Mouse (Mus musculus) kidney, adult 11 months (tissue): ENCODE results near the gene Bad.
A peak's percentile ranks its signal among the peaks of the same experiment; 100 is the strongest.

ENCODE experiments used
- DNase-seq: peaks from one replicate; pipeline ENCODE4 v3.0.0; 2022

Bad gene

GRCm38 (mm10) chr19:6915276-6915675 lies 26.4 kb upstream of the Bad start:
- no peak for DNase-seq

- no peak for DNase-seq
Measured at GRCm38 (mm10) chr19:6916496-6916895, 25.2 kb upstream of the Bad start.

DNA sequence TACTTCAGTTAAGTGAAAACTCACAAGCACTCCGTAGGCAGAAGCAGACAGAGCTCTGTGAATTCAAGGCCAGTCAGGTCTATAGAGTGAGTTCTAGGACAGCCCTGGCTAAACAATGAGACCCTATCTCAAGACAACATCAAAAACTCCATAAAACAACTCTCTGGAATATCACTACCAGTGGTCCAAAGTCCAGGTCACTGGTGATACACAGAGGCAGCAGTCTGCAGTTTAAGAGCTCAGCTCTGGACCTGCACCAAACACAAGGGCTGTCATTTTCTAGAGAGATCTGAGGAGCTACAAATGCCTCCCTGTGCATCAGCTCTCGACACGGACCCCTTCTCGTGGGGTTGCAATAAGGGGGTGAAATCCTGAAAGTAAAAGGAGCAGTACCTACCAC lies 23.3 kb upstream of the Bad start:
- peak; percentile 41 for DNase-seq

- peak; percentile 46 for DNase-seq
Measured at GRCm38 (mm10) chr19:6919431-6919830, 22.2 kb upstream of the Bad start.

DNA sequence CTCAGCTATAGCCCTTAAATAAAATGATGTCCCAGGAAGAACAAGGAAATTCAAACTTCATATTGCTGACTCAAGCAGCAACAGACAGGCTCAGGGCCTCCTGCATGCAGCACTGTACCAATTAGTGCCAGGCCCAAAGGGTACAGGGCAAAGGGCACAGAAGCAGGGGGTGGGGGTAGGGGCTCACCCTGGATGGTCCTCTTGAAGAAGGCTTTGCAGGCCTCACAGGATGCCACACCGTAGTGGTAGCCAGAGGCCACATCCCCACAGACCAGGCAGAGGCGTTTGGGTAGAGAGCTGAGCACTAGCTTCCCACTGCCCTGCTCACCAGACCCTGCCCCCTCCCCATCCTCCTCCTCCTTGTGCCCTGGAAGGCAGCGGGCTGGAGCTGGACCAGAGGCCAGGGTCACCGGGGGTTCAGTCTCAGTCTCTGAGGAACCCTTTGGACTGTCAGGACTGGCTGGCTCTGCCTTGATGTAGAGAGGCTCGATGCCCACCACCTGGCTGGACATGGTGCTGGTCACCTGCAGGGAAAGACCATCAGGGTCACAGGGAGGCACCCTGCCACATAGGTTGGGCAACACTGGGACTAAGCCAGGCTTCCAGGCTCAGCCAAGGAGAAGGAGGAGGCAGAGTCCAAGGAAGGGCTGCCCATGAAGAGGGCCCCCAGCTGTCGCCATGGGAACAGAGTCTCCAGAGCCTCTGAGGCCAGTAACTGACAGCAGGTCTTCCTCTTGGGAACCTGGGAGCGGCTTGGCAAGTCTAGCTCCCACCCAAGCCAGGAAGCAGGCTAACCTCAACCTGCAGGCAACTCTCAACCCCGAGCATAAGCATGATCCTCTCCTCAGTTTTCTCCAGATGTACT lies 21.6 kb upstream of the Bad start:
- peak; percentile 91 for DNase-seq

DNA sequence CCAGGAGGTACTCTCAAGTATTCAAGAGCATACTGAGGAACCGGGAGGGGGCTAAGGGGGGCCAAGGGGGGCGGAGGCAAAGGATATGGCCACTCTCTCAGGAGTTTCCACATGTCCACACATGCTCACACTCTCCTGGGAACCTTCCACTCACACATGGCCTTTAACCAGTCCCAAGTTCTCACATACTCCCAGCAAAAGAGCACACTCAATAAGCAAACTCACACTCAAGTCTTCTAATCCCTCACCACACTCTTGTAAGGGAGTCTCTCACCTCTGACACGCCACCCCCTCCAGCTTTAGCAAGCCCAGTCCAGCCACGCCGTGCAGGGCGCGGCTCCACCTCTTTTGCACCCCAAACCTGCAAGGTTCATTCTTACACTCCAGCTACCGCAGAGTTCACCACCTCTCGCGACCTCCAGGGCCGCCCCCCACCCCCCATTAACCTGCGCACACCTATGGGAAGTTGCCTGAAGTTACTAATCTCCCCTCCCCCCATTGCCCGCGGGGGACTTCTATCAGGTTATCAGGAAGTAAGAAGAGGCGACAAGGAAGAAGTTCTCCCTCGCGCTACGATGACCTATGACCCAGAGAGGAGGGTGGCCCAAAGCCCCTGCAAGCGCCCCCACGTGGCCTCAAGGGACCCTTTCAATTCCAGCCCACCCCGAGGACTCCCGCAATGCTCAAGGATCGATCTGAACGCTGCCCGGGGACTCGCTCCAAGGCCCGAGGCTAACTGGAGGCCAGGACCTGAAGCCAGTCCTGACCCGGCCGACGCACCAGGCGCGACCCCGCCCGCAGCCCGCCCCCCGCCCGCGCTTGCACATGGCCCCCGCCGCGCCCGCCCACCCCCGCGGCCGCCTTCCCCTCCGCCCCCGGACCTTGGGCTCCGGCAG lies 20.7 kb upstream of the Bad start:
- peak; percentile 74 for DNase-seq

DNA sequence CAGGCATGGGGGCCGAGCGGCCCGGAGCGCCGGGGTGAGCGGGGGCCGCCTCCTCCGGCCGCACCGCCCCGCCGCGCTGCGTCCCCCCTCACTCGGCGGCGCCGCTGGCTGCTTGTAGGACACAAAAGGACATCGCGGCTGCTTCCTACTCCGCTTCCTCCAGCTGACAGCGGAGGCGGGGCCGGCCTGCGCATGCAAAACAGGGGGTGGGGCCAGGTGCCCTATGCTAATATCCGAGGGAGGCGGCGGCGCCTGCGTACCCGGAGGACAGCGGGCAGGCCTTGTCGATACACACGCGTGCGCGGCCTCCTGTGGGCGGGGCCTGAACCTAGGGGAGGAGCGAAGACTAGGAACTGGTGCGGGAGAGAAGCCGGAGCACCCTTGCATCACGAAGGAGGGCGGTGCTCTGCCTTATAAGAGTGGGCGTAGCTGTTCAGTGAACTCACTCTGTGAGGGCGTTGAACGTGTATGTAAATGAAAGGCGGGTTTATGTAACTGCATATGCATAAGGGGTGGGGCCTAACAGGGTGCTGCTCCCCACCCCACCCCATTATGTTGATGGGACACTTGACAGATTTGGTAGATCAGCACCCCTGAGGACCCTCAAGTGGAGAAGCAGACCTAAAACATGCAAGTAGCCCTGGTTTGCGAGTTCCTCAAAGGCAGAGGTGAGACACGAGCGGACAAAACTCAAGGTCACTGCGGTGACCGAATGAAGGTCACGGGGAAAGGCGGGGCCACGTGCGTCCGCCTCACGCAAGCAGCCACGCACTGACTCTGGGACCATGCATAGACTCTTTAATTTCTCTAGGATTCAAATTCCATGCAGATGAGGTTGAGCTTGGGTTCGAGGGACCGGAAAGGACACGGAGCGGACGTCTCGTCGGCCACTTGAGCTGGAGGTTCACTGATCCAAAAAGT lies 19.8 kb upstream of the Bad start, which contains the start of gene Esrra:
Esrra (minus strand) TSS at position 167 of the 921 bp plus-strand sequence.
- DNase-seq: peak; percentile 100

- no peak for DNase-seq
Measured at GRCm38 (mm10) chr19:6922901-6923735, 18.5 kb upstream of the Bad start.

DNA sequence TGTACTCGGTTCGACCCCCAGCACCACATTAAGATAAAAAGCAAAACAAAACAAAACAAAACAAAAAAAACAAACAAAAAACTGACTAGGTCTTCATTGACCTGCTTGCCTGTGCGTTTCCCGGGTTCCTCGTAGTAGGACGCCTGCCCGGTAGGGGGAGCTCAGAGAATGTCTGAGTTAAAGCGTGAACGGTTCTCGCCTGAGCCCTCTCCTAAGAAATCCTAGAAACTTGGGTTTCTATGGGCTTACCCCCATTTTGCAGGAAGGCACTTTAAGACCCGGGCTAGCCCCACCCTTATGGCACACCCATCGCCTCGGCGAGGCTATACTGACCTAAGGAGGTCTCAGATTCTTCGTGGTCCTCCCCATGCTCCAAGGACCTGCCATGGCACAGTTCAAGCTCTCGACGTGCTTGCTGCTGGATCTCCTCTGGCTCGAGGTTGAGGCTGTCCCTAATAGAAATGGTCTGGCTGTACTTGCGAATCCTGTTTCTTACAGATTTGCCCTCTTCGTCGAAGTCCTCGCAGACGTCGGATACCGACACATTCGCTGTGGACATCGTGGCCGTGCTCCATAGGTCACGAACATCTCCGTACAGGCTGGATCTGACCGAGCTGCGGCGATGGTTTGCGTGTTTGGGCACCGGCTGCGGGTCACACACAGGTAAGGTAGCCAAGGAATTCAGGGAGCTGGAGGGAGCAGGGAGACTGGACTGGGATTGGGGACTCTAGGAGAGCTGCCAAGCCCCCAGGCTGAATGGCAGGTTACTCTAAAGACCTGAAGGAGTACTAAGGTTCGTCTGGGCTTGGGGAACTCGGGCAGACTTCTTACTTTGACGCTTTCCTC lies 17.0 kb upstream of the Bad start:
- DNase-seq: peak; percentile 82

GRCm38 (mm10) chr19:6925307-6925573 lies 16.4 kb upstream of the Bad start, which contains the start of gene Catsperz:
Gene Catsperz (minus strand): TSS chr19:6925380.
- DNase-seq: no peak

GRCm38 (mm10) chr19:6925611-6926329 lies 15.9 kb upstream of the Bad start:
- no peak for DNase-seq

DNA sequence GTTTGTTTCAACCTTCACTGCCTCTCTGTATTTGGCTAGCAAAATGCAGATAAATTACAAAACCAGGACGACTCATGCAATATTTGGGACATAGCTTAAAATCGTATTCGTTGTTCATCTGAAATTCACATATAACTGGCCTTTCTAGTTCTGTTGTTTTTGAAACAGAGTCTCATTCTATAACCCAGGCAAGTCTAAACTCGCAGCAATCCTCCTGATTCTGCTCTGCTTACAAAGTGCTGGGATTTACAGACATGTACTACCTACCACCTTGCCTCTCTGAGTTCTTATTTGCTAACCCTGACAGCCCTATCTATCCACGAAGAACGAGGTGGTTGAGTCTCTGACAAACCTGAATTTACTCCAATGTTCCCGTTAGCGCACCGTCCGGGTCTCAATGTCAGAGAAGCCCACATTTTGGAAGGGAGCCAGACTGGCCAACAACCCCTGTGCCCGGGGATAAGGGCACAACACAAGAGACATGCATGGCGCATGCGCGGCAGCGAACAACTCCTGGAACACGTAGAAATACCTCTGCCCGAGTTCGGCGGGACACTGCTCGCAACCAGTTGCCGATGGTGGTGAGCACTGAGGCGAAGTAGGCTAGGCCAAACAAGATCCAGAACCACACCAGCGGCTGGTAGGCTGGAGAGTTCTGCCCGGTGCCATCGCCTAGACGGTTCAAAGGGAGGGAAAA lies 15.0 kb upstream of the Bad start:
- peak; percentile 72 for DNase-seq

GRCm38 (mm10) chr19:6928080-6928479 lies 13.6 kb upstream of the Bad start:
- DNase-seq: no peak

GRCm38 (mm10) chr19:6931002-6931401 lies 10.7 kb upstream of the Bad start:
- no peak for DNase-seq

DNA sequence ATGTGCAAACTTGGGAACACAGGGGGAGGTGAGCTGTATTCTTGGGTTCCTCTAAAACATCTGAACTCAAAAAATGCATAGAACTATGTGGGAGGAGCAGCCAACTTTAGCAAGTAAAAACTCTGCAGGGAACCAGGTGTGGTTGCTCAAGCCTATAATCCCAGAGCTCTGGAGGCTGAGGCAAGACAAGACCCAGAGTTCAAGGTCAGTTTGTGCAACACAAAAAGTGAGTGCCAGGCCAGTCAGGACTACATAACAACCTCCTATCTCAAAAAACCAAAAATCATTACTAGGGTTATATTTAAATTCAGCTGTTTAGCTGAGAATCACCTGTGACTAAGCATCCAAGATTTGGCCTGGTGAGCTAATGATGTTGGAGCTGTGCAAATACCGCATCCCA lies 9.6 kb upstream of the Bad start:
- DNase-seq: no peak

DNA sequence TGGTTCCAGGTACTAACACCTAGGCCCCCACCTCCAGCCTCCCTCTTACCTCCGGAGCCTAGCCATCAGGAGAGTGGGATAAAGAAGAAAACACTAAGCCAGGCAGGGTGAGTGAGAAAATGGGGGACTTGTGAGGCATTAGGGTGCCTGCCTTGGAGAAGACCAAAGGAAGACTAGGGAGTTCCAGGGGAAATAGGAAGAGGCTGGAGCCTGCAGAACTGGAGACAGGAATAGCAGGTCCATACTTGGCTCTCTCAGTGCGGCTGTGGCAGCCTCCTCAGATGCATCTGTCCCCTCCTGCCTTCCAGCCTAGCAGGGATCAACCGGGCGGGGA lies 8.6 kb upstream of the Bad start:
- no peak for DNase-seq

- DNase-seq: peak; percentile 35
Measured at GRCm38 (mm10) chr19:6933436-6934194, 8.0 kb upstream of the Bad start.

DNA sequence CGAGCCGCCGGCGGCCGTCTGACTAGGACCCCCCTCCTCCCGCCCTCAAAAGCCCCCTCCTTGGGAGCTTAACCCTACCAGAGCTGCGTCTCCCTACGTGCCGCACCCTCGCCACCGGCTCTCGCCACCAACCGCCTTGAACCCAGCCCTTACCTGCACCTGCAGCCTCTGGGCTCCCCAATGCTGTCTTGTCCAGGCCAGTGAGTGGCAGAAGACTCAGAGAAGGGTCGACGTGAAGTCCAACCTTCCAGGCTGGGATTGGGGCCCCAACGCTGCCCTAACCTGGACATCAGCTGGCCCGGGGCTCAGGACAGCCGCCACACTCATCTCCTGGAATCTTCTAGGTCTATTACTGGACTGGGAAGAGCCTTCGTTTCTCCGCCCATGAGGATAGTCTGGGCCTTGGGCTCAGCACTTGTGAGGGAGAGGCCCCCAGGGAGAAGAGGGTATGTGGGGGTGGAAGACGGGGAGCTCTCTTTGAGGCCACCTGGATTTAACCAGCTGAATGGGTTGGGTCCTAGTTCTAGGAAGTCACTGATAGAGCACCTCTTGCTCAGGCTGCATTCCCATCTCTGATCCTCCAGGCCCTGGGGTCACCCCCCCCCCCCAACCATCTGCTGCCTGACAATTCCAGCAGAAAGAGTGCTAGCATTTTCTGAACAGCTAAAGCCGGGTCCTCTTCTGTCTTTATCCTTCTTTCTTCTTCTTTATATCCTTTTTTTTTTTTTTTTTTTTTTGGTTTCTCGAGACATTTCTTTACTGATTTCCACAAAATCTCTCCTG lies 7.3 kb upstream of the Bad start, which contains the start of gene Kcnk4:
Kcnk4 (minus strand) TSS at position 321 of the 783 bp plus-strand sequence.
- no peak for DNase-seq
